22 mouse cellular contexts compared by ENCODE assay signal in genomic region chr6:90777302-90777701, GRCm38 (mm10).
"Had no signal": no experiment of that assay in that cellular context is flagged by ENCODE, and none has a peak within 500 bp of the region (broad histone marks: within the 10 kb centered on the region; RNA-seq: fewer than 3 reads in every experiment).

No protein-coding gene starts in this region.

- ATAC-seq: liver, postnatal 0 days; lung, postnatal 0 days; midbrain, embryonic 15.5 days had no signal

- H3K4me2 ChIP-seq: limb, embryonic 12.5 days; limb, embryonic 15.5 days; liver, embryonic 11.5 days; lung, embryonic 14.5 days; midbrain, embryonic 12.5 days; midbrain, embryonic 15.5 days; neural tube, embryonic 12.5 days; neural tube, embryonic 15.5 days; stomach, embryonic 15.5 days had no signal

- H3K27me3 ChIP-seq: limb, embryonic 12.5 days; limb, embryonic 15.5 days; midbrain, embryonic 12.5 days; midbrain, embryonic 15.5 days; neural tube, embryonic 12.5 days; neural tube, embryonic 15.5 days; stomach, embryonic 15.5 days had no signal

- H3K4me3 ChIP-seq: layer of hippocampus, adult 2 months; left cerebral cortex, adult 2 months; limb, embryonic 12.5 days; limb, embryonic 15.5 days; midbrain, embryonic 12.5 days; midbrain, embryonic 15.5 days; neural tube, embryonic 12.5 days; neural tube, embryonic 15.5 days; stomach, embryonic 15.5 days had no signal

- DNase-seq: kidney, postnatal 25 days; layer of hippocampus, adult 9-11 months; left cerebral cortex, postnatal 4 days; liver, postnatal 0 days; lung, embryonic 14.5 days; right cerebral cortex, postnatal 25 days; spleen, adult 18-20 months; thymus, postnatal 25 days had no signal

- H3K9me3 ChIP-seq: limb, embryonic 12.5 days; limb, embryonic 15.5 days; midbrain, embryonic 12.5 days; midbrain, embryonic 15.5 days; neural tube, embryonic 12.5 days; neural tube, embryonic 15.5 days; stomach, embryonic 15.5 days had no signal

- H3K9ac ChIP-seq: limb, embryonic 12.5 days; limb, embryonic 15.5 days; liver, embryonic 14.5 days; liver, postnatal 0 days; lung, embryonic 14.5 days; midbrain, embryonic 12.5 days; midbrain, embryonic 15.5 days; neural tube, embryonic 12.5 days; neural tube, embryonic 15.5 days; stomach, embryonic 15.5 days had no signal

- H3K36me3 ChIP-seq: limb, embryonic 12.5 days; limb, embryonic 15.5 days; midbrain, embryonic 15.5 days; neural tube, embryonic 12.5 days; neural tube, embryonic 15.5 days; stomach, embryonic 15.5 days had no signal

- H3K27ac ChIP-seq: kidney, postnatal 0 days; layer of hippocampus, adult 2 months; left cerebral cortex, adult 2 months; limb, embryonic 12.5 days; limb, embryonic 15.5 days; liver, embryonic 14.5 days; macrophage; midbrain, embryonic 12.5 days; midbrain, embryonic 15.5 days; neural tube, embryonic 12.5 days; neural tube, embryonic 15.5 days; stomach, embryonic 15.5 days had no signal
